Mouse (Mus musculus): ENCODE results near the gene Ehd3. TPM values are rescaled to one million over a fixed set of nuclear protein-coding genes. Genes with fewer than 3 reads are reported as not detected.

The Ehd3 gene
- polyA plus RNA-seq, 1 experiment from 2014 or later = 4.4 TPM

- Histone ChIP-seq H3K27me3 (ENCODE audit: control insufficient read depth, insufficient read depth, low read length) (no peaks in the 10 kb centered on the region), H3K27ac (ENCODE audit: low read depth, low read length) (no peak overlapping the region), H3K4me2 (no peak overlapping the region), H3K36me3 (ENCODE audit: control insufficient read depth, insufficient read depth, low read length) (no peaks in the 10 kb centered on the region), H3K9ac (ENCODE audit: low read depth, low read length) (no peak overlapping the region), H3K4me3 (ENCODE audit: low read depth, low read length) (no peak overlapping the region), H3K4me1 (ENCODE audit: control insufficient read depth, insufficient read depth, low read length) (no peaks in the 10 kb centered on the region; the same call in 1 of the 2 replicates), H3K9me3 (replicated peaks; ENCODE audit: control insufficient read depth, low read length) (no peaks in the 10 kb centered on the region; the same call in 1 of the 2 replicates)
- ATAC-seq (replicated peaks; ENCODE audit: insufficient number of reproducible peaks, low FRiP score, low TSS enrichment) = no peak
- WGBS (ENCODE audit: insufficient replicate concordance) = 70% methylated on average over 4 of the region's 4 CpGs
These were observed 49.8 kb downstream of the Ehd3 start for GRCm38 (mm10) chr17:73853717-73854116.

- no peak for ATAC-seq (replicated peaks; ENCODE audit: insufficient number of reproducible peaks, low FRiP score, low TSS enrichment)
- H3K4me2 ChIP-seq = no peak overlapping the region
- H3K27ac ChIP-seq (ENCODE audit: low read depth, low read length) = no peak overlapping the region
- no peaks in the 10 kb centered on the region for H3K36me3 ChIP-seq (ENCODE audit: control insufficient read depth, insufficient read depth, low read length)
- no peaks in the 10 kb centered on the region for H3K27me3 ChIP-seq (ENCODE audit: control insufficient read depth, insufficient read depth, low read length)
- no peak overlapping the region for H3K4me3 ChIP-seq (ENCODE audit: low read depth, low read length)
- H3K9me3 ChIP-seq (replicated peaks; ENCODE audit: control insufficient read depth, low read length) = no peaks in the 10 kb centered on the region
- H3K9ac ChIP-seq (ENCODE audit: low read depth, low read length) = no peak overlapping the region
- H3K4me1 ChIP-seq (ENCODE audit: control insufficient read depth, insufficient read depth, low read length) = no peaks in the 10 kb centered on the region
- 88% methylated on average over 9 of the region's 9 CpGs for WGBS (ENCODE audit: insufficient replicate concordance)
These were observed 65.2 kb downstream of the Ehd3 start for GRCm38 (mm10) chr17:73869008-73869685.

GRCm38 (mm10) chr17:73870956-73871605, 67.1 kb downstream of the Ehd3 start:
- Histone ChIP-seq H3K9me3 (replicated peaks; ENCODE audit: control insufficient read depth, low read length) (no peaks in the 10 kb centered on the region), H3K4me2 (no peak overlapping the region), H3K27me3 (ENCODE audit: control insufficient read depth, insufficient read depth, low read length) (no peaks in the 10 kb centered on the region), H3K36me3 (ENCODE audit: control insufficient read depth, insufficient read depth, low read length) (no peaks in the 10 kb centered on the region), H3K27ac (ENCODE audit: low read depth, low read length) (no peak overlapping the region), H3K9ac (ENCODE audit: low read depth, low read length) (no peak overlapping the region), H3K4me3 (ENCODE audit: low read depth, low read length) (no peak overlapping the region), H3K4me1 (ENCODE audit: control insufficient read depth, insufficient read depth, low read length) (no peaks in the 10 kb centered on the region)
- WGBS (ENCODE audit: insufficient replicate concordance) = 83% methylated on average over 14 of the region's 14 CpGs
- no peak for ATAC-seq (replicated peaks; ENCODE audit: insufficient number of reproducible peaks, low FRiP score, low TSS enrichment)

GRCm38 (mm10) chr17:73875268-73875667, 71.3 kb downstream of the Ehd3 start:
- Histone ChIP-seq H3K4me2 (no peak overlapping the region), H3K36me3 (ENCODE audit: control insufficient read depth, insufficient read depth, low read length) (no peaks in the 10 kb centered on the region), H3K9ac (ENCODE audit: low read depth, low read length) (no peak overlapping the region), H3K9me3 (replicated peaks; ENCODE audit: control insufficient read depth, low read length) (no peaks in the 10 kb centered on the region), H3K4me3 (ENCODE audit: low read depth, low read length) (no peak overlapping the region), H3K27ac (ENCODE audit: low read depth, low read length) (no peak overlapping the region), H3K4me1 (ENCODE audit: control insufficient read depth, insufficient read depth, low read length) (no peaks in the 10 kb centered on the region), H3K27me3 (ENCODE audit: control insufficient read depth, insufficient read depth, low read length) (no peaks in the 10 kb centered on the region)
- 74% methylated on average over 4 of the region's 4 CpGs for WGBS (ENCODE audit: insufficient replicate concordance)
- ATAC-seq (replicated peaks; ENCODE audit: insufficient number of reproducible peaks, low FRiP score, low TSS enrichment) = no peak

GRCm38 (mm10) chr17:73875674-73876073, 71.7 kb downstream of the Ehd3 start:
- Histone ChIP-seq H3K27ac (ENCODE audit: low read depth, low read length) (no peak overlapping the region), H3K9me3 (replicated peaks; ENCODE audit: control insufficient read depth, low read length) (no peaks in the 10 kb centered on the region), H3K27me3 (ENCODE audit: control insufficient read depth, insufficient read depth, low read length) (no peaks in the 10 kb centered on the region), H3K4me2 (no peak overlapping the region), H3K4me3 (ENCODE audit: low read depth, low read length) (no peak overlapping the region), H3K9ac (ENCODE audit: low read depth, low read length) (no peak overlapping the region), H3K4me1 (ENCODE audit: control insufficient read depth, insufficient read depth, low read length) (no peaks in the 10 kb centered on the region), H3K36me3 (ENCODE audit: control insufficient read depth, insufficient read depth, low read length) (no peaks in the 10 kb centered on the region)
- no peak for ATAC-seq (replicated peaks; ENCODE audit: insufficient number of reproducible peaks, low FRiP score, low TSS enrichment)
- 81% methylated on average over 7 of the region's 7 CpGs for WGBS (ENCODE audit: insufficient replicate concordance)

GRCm38 (mm10) chr17:73879262-73879916, 75.5 kb downstream of the Ehd3 start:
- no peak overlapping the region for H3K27ac ChIP-seq (ENCODE audit: low read depth, low read length)
- no peaks in the 10 kb centered on the region for H3K27me3 ChIP-seq (ENCODE audit: control insufficient read depth, insufficient read depth, low read length)
- H3K4me2 ChIP-seq = no peak overlapping the region
- no peak overlapping the region for H3K9ac ChIP-seq (ENCODE audit: low read depth, low read length)
- WGBS (ENCODE audit: insufficient replicate concordance) = 87% methylated on average over 10 of the region's 10 CpGs
- no peak overlapping the region for H3K4me3 ChIP-seq (ENCODE audit: low read depth, low read length)
- no peak for ATAC-seq (replicated peaks; ENCODE audit: insufficient number of reproducible peaks, low FRiP score, low TSS enrichment)
- H3K36me3 ChIP-seq (ENCODE audit: control insufficient read depth, insufficient read depth, low read length) = no peaks in the 10 kb centered on the region
- 0 out of 2 replicates have a peak, but pooled peaks cover 4% of the 10 kb centered on the region for H3K4me1 ChIP-seq (ENCODE audit: control insufficient read depth, insufficient read depth, low read length)
- H3K9me3 ChIP-seq (replicated peaks; ENCODE audit: control insufficient read depth, low read length) = no peaks in the 10 kb centered on the region

GRCm38 (mm10) chr17:73880286-73880685, 76.4 kb downstream of the Ehd3 start:
- Histone ChIP-seq H3K36me3 (ENCODE audit: control insufficient read depth, insufficient read depth, low read length) (no peaks in the 10 kb centered on the region), H3K27me3 (ENCODE audit: control insufficient read depth, insufficient read depth, low read length) (no peaks in the 10 kb centered on the region), H3K9ac (ENCODE audit: low read depth, low read length) (no peak overlapping the region), H3K4me3 (ENCODE audit: low read depth, low read length) (no peak overlapping the region), H3K4me1 (ENCODE audit: control insufficient read depth, insufficient read depth, low read length) (0 out of 2 replicates have a peak, but pooled peaks cover 4% of the 10 kb centered on the region), H3K4me2 (no peak overlapping the region), H3K9me3 (replicated peaks; ENCODE audit: control insufficient read depth, low read length) (no peaks in the 10 kb centered on the region), H3K27ac (ENCODE audit: low read depth, low read length) (no peak overlapping the region)
- WGBS (ENCODE audit: insufficient replicate concordance) = 78% methylated on average over 6 of the region's 6 CpGs
- ATAC-seq (replicated peaks; ENCODE audit: insufficient number of reproducible peaks, low FRiP score, low TSS enrichment) = no peak

GRCm38 (mm10) chr17:73881295-73881694, 77.4 kb downstream of the Ehd3 start:
- ATAC-seq (replicated peaks; ENCODE audit: insufficient number of reproducible peaks, low FRiP score, low TSS enrichment) = no peak
- no peak overlapping the region for H3K9ac ChIP-seq (ENCODE audit: low read depth, low read length)
- no peaks in the 10 kb centered on the region for H3K9me3 ChIP-seq (replicated peaks; ENCODE audit: control insufficient read depth, low read length)
- no peaks in the 10 kb centered on the region for H3K27me3 ChIP-seq (ENCODE audit: control insufficient read depth, insufficient read depth, low read length)
- no peak overlapping the region for H3K27ac ChIP-seq (ENCODE audit: low read depth, low read length)
- no peak overlapping the region for H3K4me3 ChIP-seq (ENCODE audit: low read depth, low read length)
- H3K4me1 ChIP-seq (ENCODE audit: control insufficient read depth, insufficient read depth, low read length) = 0 out of 2 replicates have a peak, but pooled peaks cover 4% of the 10 kb centered on the region
- H3K36me3 ChIP-seq (ENCODE audit: control insufficient read depth, insufficient read depth, low read length) = no peaks in the 10 kb centered on the region
- WGBS (ENCODE audit: insufficient replicate concordance) = 18% methylated on average over 6 of the region's 6 CpGs
- H3K4me2 ChIP-seq = no peak overlapping the region

Data from heart, embryonic 11.5 days (tissue).